Mouse (Mus musculus) C2C12 (cell line): ENCODE measurements at regions not wholly inside any gene's neighbourhood (a gene's known extent, or its start where the extent isn't known, plus 50 kb on each side); places are given as distances from the start of the nearest gene placed in this dataset.

Experiments used
- CTCF ChIP-seq: IDR thresholded peaks from one replicate; pipeline ENCODE4 v1.5.1; 2011; ENCODE audit not compliant: control insufficient read depth, insufficient read depth, insufficient read length
- FOSL1 ChIP-seq: IDR thresholded peaks from one replicate; pipeline ENCODE4 v1.8.0; 2011; ENCODE audit warnings: mild to moderate bottlenecking, low read length; ENCODE audit not compliant: poor library complexity, insufficient read depth, severe bottlenecking
- MYOG ChIP-seq: IDR thresholded peaks from one replicate; pipeline ENCODE4 v1.6.1; 2011; ENCODE audit not compliant: control insufficient read depth, insufficient read length; ENCODE audit errors: extremely low read depth

DNA sequence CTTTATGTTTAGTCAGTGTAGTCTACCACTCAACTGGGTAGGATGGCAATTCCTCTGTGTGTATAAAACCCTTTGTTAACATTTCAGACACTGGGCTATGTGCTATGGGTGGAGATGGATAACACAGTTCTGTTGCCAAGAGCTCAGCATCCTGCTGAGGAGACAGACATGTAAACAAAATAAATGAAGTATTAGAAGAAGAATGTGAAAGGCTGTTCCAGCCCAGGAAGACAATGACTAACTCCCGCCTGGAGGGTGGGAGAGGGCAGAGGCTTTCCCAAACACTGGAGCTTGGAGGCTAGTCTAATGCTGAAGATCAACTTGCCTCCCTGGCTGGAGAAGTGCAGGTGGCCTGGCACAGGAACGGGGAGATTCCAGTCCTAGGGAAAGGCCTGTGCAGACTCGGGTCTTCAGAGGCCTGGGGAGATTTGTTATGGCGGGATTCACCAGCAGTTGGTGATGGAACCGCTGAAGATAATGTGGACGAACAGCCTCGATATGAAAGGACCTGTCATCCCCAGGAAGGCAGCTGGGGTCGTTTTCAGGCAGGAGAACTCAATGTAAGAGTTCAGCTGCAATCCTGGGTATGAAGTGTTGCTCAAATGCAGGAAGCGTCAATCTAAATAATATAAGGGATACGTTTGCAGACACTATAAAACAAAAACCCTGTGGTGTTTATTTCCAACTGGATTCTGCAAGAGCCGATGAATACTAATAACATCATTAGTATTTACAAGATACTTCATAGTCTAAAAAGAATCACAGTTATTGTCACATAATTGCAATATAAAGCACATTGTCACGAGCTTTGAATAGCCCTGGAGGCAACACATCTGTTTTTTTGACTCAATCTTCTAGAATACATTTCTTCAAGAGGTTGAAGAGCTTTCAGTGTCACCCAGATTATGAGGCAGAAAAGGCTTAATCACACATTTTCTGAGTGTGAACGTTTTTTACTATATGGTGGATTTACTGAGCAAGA, 498.8 kb upstream of the Btbd3 start:
- TF ChIP-seq CTCF (no peak), FOSL1 (no peak), MYOG (no peak)
